Mouse (Mus musculus) olfactory bulb, adult 2 months (tissue): ENCODE results near the gene Rarg.

Source experiments
- CTCF ChIP-seq: fragments of 200-500 bp; IDR thresholded peaks from 2 replicates; pipeline ENCODE4 v1.5.1; 2012; ENCODE audit warnings: low read depth, mild to moderate bottlenecking, low read length, moderate library complexity; ENCODE audit not compliant: insufficient read depth
- POLR2A ChIP-seq: fragments of 200-500 bp; IDR thresholded peaks from 2 replicates; pipeline ENCODE4 v1.6.1; 2012; ENCODE audit warnings: mild to moderate bottlenecking, low read depth, low read length, moderate library complexity; ENCODE audit not compliant: insufficient read depth

GRCm38 (mm10) chr15:102280623-102281022 lies 23.3 kb upstream of the Rarg start:
- TF ChIP-seq CTCF (no peak), POLR2A (no peak)
